Mouse (Mus musculus) natural killer cell, adult 2 months (primary cell): ENCODE results near the gene P2rx3.

Experiments used
- DNase-seq, 2 experiments: peaks; one replicate each; pipeline ENCODE4 v3.0.0; 2022; ENCODE audit warnings: low spot score in 2 of 2

P2rx3 gene

DNA sequence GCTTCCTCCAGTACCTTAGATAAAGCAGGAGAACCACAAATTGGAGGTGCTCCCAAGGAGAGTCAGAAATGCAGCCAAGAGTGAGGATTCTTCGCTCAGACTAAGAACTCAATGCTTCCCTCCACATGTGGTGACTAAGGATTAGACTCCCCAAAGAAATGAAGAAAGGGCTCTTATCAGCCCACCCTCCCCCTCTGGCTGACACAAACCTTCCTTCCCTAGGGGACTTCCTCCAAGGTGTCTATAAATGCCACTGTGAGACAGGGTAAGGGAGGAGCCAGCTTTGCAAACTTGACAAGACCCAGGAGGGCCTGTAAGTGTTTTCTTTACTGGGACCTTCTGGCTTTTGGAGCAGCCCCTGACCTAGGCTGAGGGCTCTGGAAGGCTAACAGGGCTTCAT lies 57.1 kb downstream of the P2rx3 start, which contains the start of gene Prg2:
TSS of gene Prg2 (plus strand) at position 274 of the 400 bp plus-strand sequence.
- DNase-seq: no peak

DNA sequence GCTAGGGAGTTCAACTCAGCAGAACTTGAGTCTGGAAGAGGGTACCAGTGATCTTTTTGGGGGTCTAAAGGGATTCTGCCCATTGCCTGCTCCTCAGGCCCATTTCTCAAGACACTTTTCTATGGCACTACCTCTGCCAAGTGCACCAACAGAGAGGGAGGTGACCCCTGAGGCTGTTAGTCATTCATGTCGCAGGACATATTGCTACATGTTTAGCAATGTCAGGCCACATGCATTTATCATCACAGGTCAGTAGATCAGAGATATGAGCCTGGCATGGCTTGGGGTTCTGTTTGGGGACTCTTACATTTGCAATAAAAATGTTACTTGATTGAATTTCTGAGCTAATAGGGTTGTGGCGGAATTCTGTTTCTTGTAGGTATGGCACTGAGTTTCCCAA lies 61.7 kb downstream of the P2rx3 start:
- no peak for DNase-seq

DNA sequence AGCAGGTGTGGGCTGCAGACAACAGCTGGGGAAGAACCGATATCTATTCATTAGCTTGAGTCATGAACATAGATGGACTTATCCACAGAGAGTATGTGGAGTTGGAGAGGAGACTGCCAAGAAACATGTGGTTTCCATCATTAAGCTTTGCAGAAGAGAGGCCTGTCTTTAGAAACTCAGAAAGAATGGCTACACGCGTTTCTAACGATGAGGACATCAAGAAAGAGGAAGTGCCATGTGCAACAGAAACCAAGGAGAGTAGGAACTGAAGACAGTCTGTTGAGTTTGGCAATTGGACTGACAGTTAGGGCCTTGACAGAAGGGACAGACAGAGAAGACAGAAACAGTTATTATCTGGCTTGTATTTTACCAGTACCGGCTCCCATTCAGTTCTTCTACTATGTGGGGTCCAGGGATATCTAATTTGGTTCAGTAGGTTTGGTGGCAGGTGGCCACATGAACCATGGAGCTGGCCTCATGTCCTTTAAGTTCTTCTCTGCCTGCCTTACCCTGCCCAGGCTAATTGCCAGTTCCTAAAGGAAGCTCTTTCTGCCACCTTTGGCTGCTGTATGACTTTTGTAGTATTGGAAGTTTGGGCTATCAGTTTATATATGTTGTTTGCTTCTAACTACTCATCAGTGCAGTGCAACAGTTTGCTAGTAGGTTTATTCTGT lies 69.8 kb downstream of the P2rx3 start:
- DNase-seq: peak in 1 of 2 experiments; percentile 21

DNA sequence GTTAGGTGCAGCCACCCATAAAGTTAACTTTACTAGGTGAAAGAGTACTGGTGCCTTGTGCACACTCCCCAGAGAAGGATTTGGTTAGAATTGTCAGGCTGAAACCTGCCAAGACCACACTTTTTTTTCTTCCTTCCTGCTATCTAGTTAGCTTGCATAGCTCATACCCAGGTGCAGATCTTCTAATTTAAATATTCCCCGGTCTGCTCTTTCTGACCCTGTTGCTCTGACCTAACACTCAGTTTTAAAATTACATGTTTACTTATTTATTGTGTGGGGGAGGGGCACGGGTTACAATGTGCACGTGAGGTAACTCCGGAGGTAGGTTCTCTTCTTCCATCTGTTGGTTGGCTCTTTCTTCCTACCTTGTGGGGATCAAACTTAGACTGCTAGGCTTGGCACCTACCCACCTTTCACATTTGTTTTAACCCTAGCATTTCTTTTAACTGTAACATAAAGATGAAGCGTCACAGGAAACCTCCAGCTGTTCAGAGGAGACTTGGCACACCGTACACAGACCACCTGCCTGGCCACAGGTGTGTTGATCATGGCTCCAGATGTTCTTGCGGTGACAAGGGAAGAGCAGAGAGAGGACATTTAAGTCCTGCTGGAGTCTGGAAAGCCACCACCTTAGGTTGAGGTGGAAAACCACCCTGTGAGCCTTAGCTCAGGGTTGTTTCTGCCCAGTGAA lies 73.0 kb downstream of the P2rx3 start:
- DNase-seq: peak in 1 of 2 experiments; percentile 32

DNA sequence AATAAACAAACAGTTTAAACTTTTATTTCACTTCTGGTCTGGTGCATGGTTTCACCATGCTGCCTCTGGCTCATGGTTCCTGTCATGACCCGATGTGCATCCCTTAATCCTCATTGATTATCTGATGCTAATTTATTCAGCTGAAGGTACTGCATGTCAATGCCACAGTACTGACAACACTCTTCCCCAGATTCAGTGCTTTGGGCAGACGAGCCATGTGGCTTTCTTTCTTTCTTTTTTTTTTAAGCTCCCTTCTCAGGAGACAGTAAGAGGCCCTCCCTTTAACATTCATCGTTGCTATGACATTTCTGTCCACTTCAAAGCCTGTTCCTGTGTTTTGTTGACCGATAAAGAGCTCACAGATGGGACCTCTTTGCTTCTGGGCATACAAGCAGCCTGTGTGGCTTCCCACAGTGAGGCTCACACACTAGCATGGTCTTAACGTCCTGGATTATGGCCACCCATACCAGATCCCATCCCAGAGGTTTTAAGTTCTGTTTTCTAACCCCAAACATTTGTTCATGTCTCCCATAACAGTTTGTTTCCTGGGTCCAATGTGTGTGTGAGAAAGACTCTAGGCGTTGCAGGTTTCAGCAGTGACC lies 74.3 kb downstream of the P2rx3 start:
- DNase-seq: no peak

DNA sequence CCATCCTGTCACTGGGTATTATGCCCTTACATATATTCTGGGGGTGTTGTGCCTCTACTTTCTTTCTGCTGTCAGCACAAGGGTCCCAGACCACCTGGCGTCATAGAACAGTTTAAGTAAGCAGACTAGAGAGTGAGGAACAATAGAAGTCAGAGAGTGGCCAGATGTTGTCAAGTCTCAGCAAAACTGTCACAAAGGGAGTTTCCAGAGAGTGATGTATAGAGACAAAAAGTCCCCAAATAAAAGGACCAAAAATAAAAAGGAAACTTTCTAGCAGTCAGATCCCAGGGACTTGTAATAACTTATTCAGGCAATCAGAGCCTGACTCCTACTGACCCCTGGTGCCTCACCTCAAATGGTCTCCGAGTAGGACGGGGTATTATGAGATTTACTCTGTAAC lies 75.4 kb downstream of the P2rx3 start:
- DNase-seq: no peak

DNA sequence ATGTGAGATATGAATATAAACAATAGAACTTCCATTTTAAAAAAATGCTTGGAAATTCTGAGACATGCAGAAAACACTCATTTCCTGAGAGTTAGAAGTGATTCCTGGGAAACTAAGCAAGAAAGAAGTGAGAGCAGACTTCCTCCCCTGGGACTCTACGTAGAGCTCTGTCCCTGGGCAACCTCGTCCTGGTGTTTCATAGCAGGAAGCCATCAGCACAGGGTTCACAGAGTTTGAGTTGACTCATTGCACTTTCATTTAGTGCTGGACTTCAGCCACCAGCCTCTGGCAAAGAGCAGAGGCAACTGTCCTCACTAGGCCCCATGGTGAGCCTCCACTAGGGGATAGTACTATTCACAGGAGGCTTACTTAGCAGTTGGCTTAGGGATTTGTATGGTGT lies 76.0 kb downstream of the P2rx3 start:
- DNase-seq: no peak

DNA sequence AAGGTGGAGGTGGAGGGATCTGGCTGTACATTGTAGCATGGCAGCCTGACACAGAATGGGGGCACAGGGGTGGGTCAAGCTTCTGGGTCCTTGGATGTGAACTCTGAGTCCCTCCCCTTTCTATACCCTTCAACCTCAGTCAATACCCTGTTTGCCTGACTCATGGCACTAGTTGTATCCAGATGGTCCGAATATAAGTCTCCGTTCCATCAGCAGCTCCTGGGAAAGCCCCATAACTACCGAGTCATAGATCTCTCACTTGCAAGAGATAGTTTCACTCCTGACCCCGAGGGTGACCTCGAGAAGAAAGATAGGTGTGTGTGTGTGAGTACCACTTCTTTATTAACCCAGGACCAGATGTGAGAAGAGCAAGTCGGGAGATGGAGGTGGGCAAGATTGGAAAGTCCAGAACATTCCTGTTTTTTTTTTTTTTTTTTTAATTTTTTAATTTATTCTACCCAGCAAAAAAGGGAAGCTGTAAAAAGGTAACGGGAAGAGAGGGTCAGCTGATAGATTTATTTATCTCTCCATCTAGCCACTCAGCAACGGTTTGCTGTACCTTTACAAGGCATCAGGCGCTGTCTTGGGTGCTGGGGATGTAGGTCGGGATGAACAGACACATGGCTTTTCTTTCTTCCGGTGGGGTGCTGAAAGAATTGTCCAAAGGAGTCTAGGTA lies 78.5 kb downstream of the P2rx3 start:
- DNase-seq: no peak

DNA sequence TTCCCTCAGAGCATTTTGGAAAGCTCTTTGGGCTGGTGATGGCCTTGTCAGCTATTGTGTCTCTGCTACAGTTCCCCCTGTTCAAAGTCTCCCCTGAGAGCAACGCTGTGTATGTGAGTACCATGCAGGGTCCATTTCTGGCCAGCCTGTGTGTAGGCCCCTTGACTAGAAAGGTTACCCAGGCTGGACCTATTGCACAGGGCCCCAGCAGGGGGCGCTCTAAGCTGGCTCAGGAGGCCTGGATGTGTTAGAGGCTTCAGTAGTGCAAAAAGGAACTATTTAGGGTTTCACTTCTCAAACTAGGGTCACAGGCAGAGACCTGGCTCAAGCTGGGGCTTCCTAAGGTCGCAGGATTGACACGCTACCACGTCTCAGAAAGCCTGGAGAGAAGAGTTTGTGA lies 81.0 kb downstream of the P2rx3 start:
- peak; percentile 60 to 79 for DNase-seq

DNA sequence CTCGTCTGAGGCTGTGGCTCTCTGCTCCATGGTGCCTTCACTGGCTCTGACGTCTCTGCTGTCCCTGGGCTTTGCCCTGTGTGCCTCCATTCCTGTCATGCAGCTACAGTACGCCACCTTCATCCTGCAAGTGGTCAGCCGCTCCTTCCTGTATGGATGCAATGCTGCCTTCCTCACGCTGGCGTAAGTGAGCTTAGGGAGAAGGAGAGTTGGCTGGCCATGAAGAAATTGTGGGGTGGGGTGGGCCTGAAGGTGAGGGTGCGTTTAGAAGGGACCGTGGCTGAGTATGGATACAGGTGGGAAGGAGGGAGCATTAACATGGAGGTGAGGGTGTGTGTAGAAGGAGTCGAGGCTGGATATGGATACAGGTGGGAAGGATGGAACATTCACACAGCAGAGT lies 81.8 kb downstream of the P2rx3 start:
- DNase-seq: no peak

DNA sequence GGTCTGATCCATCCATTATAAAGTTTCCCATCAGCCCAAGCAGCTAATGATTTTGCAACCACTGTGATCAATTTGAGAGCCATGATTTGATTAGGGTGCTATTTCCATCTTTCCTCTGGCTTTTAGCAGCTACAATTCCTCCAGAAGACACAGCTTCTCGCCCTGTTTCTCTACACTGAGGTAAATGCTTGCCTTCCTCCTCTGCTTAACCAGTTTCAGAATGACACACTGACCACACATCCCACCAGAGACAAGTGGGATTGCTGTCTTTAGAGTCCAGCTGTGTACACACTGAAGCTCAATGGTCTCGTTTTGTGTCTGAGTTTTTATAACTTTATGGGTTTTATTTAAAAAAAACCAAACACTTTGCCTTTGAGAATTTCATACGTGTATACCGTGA lies 84.6 kb downstream of the P2rx3 start:
- DNase-seq: no peak

DNA sequence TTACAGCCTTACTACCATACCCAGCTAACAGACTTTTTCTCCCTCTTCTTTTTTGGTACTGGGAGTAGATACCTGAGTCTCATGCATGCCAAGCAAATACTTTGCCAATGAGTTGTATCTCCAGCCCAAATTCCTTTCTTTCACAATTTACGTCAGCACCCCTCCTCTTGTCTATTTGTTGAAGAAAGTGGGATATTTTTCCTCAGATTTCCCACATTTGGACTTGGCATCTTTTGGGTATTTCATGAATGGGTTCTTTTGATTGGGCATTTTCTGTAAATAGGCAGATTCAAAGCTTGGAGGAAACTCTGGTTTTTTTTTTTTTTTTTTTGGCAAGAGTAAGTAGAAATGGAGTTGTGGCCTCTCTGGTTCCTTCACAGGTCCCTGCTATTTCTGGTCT lies 85.0 kb downstream of the P2rx3 start:
- no peak for DNase-seq

DNA sequence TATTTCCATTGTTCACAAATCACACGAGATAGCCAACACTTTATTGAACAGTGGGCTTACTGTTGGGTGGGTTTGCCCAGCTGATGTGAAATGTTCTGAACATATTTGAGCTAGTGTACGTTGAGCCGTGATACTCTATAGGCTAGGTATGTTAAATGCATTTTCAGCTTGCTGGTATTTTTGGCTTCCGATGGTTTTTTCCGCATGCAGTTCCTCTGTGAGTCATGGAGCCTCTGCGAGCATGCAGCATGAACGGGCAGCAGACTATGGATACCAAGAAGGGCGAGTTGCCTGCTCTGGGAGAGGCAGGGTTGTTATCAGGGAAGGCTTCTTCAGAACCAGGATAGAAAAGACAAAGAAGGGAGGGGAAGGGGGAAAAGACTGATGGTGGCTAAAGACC lies 86.2 kb downstream of the P2rx3 start:
- DNase-seq: no peak

DNA sequence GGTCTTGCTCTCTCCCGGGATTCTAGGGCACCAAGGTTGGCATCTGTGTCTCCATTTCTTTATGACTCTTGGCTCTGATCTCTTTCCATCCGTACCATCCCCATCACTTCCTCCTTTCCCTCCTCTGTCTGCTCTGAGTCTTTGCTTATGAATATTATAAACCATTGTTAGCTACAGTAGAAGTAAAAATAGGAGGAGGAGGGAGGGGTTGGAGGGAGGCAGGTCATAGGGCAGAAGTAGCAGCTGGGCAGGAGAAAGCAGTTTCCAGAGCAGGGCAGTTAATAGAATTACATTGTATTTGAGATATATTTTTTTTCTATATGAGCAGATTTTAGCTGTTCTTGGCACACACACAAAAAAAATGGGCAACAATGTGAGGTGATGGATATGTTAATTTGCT lies 88.5 kb downstream of the P2rx3 start:
- no peak for DNase-seq
